Mouse (Mus musculus) myocyte (in vitro differentiated cells): ENCODE data around the gene Timm9. TPM values are rescaled to one million over a fixed set of nuclear protein-coding genes. Genes with fewer than 3 reads are reported as not detected.

Experiments
- H3K27me3 ChIP-seq: one replicate; pipeline ENCODE4 v1.6.1; 2011; ENCODE audit not compliant: control insufficient read depth, insufficient read depth, insufficient read length
- H3K36me3 ChIP-seq: one replicate; pipeline ENCODE4 v1.6.1; 2011; ENCODE audit not compliant: control insufficient read depth, insufficient read depth
- H3K4me2 ChIP-seq: one replicate; pipeline ENCODE4 v1.6.1; 2011; ENCODE audit warnings: low read depth, control low read depth
- H3K4me3 ChIP-seq: one replicate; pipeline ENCODE4 v1.5.1; 2011; ENCODE audit warnings: mild to moderate bottlenecking, control low read depth, moderate library complexity
- H3K79me2 ChIP-seq: one replicate; pipeline ENCODE4 v1.6.1; 2011; ENCODE audit not compliant: control insufficient read depth, insufficient read depth
- H3ac ChIP-seq: one replicate; pipeline ENCODE4 v1.6.1; 2011; ENCODE audit not compliant: control insufficient read depth, insufficient read length
- CEBPB ChIP-seq: IDR thresholded peaks from 2 replicates; pipeline ENCODE4 v1.6.1; 2011; ENCODE audit warnings: mild to moderate bottlenecking, moderate library complexity; ENCODE audit not compliant: poor library complexity, insufficient read depth, severe bottlenecking
- E2F4 ChIP-seq: IDR thresholded peaks from one replicate; pipeline ENCODE4 v1.6.1; 2011; ENCODE audit warnings: mild to moderate bottlenecking, control low read depth, moderate library complexity; ENCODE audit not compliant: insufficient read depth
- MAX ChIP-seq: IDR thresholded peaks from one replicate; pipeline ENCODE4 v1.6.1; 2011; ENCODE audit warnings: low read depth, mild to moderate bottlenecking, control low read depth
- MYOD1 ChIP-seq, 3 experiments: IDR thresholded peaks; one replicate each; pipeline ENCODE4 v1.6.1; 2011; ENCODE audit warnings: control low read depth in 2 of 3, low read depth in 2 of 3, mild to moderate bottlenecking in 2 of 3, moderate library complexity in 1 of 3; ENCODE audit not compliant: insufficient read length in 2 of 3, control insufficient read depth in 1 of 3
- MYOG ChIP-seq, 3 experiments: IDR thresholded peaks; one replicate each; pipeline ENCODE4 v1.6.1; 2011; ENCODE audit warnings: control low read depth in 2 of 3, low read depth in 2 of 3, mild to moderate bottlenecking in 2 of 3; ENCODE audit not compliant: insufficient read length in 2 of 3, control insufficient read depth in 1 of 3, insufficient read depth in 1 of 3
- POLR2A ChIP-seq: IDR thresholded peaks from one replicate; pipeline ENCODE4 v1.6.1; 2011; ENCODE audit warnings: low read depth, mild to moderate bottlenecking, control low read depth, moderate library complexity; ENCODE audit not compliant: insufficient read length
- POLR2AphosphoS2 ChIP-seq: IDR thresholded peaks from one replicate; pipeline ENCODE4 v1.6.1; 2011; ENCODE audit warnings: low read depth, control low read depth; ENCODE audit not compliant: insufficient read length
- REST ChIP-seq: IDR thresholded peaks from one replicate; pipeline ENCODE4 v1.6.1; 2011; ENCODE audit warnings: mild to moderate bottlenecking, control low read depth, moderate library complexity; ENCODE audit not compliant: insufficient read depth, insufficient read length
- SRF ChIP-seq: IDR thresholded peaks from one replicate; pipeline ENCODE4 v1.6.1; 2011; ENCODE audit warnings: low read depth; ENCODE audit not compliant: control insufficient read depth, insufficient read length
- TCF12 ChIP-seq: IDR thresholded peaks from one replicate; pipeline ENCODE4 v1.6.1; 2011; ENCODE audit warnings: mild to moderate bottlenecking, control low read depth; ENCODE audit not compliant: poor library complexity, insufficient read depth, severe bottlenecking
- TCF3 ChIP-seq: IDR thresholded peaks from one replicate; pipeline ENCODE4 v1.6.1; 2011; ENCODE audit warnings: low read depth, control low read depth; ENCODE audit not compliant: insufficient read length
- USF1 ChIP-seq: IDR thresholded peaks from one replicate; pipeline ENCODE4 v1.6.1; 2011; ENCODE audit warnings: low read depth, mild to moderate bottlenecking, control low read depth, moderate library complexity
- polyA plus RNA-seq: library from polyadenylated mRNA; unstranded; fragments of >200 nt; fragmentation: generic; extraction: Trizol; gene quantifications from one replicate; pipeline ENCODE4 v1.2.1, GENCODE M21; 2012; ENCODE audit warnings: missing spikeins

Gene Timm9
- polyA plus RNA-seq, 1 experiment: 38.0 TPM

DNA sequence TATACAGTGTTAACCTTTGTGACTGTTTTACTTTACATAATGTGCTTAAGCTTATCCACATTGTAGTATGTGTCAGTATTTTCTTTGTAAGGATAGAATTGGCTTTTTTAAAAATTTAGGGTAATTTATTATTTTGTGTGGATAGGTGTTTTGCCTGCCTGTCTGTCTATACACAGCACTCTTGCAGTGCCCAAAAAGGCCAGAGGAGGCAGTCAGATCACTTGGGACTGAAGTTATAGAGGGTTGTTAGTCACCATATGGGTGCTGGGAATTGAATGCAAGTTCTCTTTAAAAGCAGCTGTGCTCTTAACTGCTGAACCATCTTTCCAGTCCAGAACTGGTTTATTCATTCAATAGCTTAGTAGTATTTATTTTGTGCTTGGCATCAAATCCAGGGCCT lies 4.7 kb upstream of the Timm9 start:
- TF ChIP-seq MAX: no peak
- no peak for TF ChIP-seq POLR2AphosphoS2
- TF ChIP-seq MYOD1 (IDR thresholded peaks at IDR 0.05; ENCODE audit: control insufficient read depth in 1 of 3, insufficient read length in 2 of 3, low read depth in 2 of 3): no peak
- no peak for TF ChIP-seq CEBPB
- TF ChIP-seq TCF3: no peak
- no peak for TF ChIP-seq USF1
- TF ChIP-seq MYOG (IDR thresholded peaks at IDR 0.05; ENCODE audit: control insufficient read depth in 1 of 3, insufficient read depth in 1 of 3, insufficient read length in 2 of 3, low read depth in 2 of 3): no peak
- TF ChIP-seq POLR2A: no peak
- no peak for TF ChIP-seq REST
- no peak for TF ChIP-seq E2F4
- TF ChIP-seq TCF12: no peak
- no peak for TF ChIP-seq SRF

GRCm38 (mm10) chr12:71139258-71139828 lies 2.9 kb upstream of the Timm9 start:
- TF ChIP-seq USF1: no peak
- no peak for TF ChIP-seq TCF3
- no peak for TF ChIP-seq MAX
- no peak for TF ChIP-seq REST
- no peak for TF ChIP-seq E2F4
- TF ChIP-seq SRF: no peak
- TF ChIP-seq TCF12: no peak
- TF ChIP-seq CEBPB: no peak
- TF ChIP-seq MYOD1 (IDR thresholded peaks at IDR 0.05; ENCODE audit: control insufficient read depth in 1 of 3, insufficient read length in 2 of 3, low read depth in 2 of 3): no peak
- TF ChIP-seq POLR2A: no peak
- TF ChIP-seq POLR2AphosphoS2: no peak
- TF ChIP-seq MYOG (IDR thresholded peaks at IDR 0.05; ENCODE audit: control insufficient read depth in 1 of 3, insufficient read depth in 1 of 3, insufficient read length in 2 of 3, low read depth in 2 of 3): no peak
- Histone ChIP-seq H3ac (no peak overlapping the region), H3K27me3 (no peaks in the 10 kb centered on the region), H3K79me2 (peaks cover 38% of the 10 kb centered on the region), H3K4me3 (no peak overlapping the region), H3K4me2 (peak overlapping the region; percentile 93), H3K36me3 (peaks cover 27% of the 10 kb centered on the region)

More for the DNA sequence above, 4.7 kb upstream of the Timm9 start:
- Histone ChIP-seq H3ac (no peak overlapping the region), H3K27me3 (no peaks in the 10 kb centered on the region), H3K4me3 (no peak overlapping the region), H3K36me3 (peaks cover 24% of the 10 kb centered on the region), H3K79me2 (peaks cover 20% of the 10 kb centered on the region), H3K4me2 (no peak overlapping the region)

DNA sequence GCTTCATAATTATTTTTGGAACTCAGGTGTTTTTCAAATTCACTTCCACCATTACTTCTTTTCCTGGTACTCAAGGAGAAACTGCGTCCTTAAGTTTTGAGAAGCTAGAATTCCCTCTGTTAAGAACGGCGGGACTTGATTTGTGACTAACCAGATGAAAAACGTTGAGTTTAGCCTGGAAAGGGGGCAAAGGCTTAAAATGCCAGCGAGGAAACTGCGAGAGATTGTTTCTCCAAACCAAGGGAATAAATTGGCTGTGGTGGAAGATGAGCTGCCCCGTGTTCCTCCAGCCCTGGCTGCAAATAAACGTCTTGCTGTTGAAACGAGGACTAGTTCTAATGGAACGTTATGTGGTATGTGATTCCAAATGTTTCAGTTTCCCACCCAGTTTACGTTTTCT lies 1.2 kb upstream of the Timm9 start:
- H3K36me3 ChIP-seq: peaks cover 33% of the 10 kb centered on the region
- H3ac ChIP-seq: peak overlapping the region; percentile 39
- peaks cover 53% of the 10 kb centered on the region for H3K79me2 ChIP-seq
- H3K27me3 ChIP-seq: no peaks in the 10 kb centered on the region
- TF ChIP-seq CEBPB: no peak
- TF ChIP-seq TCF12: no peak
- no peak for TF ChIP-seq MYOD1 (IDR thresholded peaks at IDR 0.05; ENCODE audit: control insufficient read depth in 1 of 3, insufficient read length in 2 of 3, low read depth in 2 of 3)
- TF ChIP-seq USF1: no peak
- no peak for TF ChIP-seq POLR2A
- TF ChIP-seq POLR2AphosphoS2: no peak
- TF ChIP-seq MYOG (IDR thresholded peaks at IDR 0.05; ENCODE audit: control insufficient read depth in 1 of 3, insufficient read depth in 1 of 3, insufficient read length in 2 of 3, low read depth in 2 of 3): no peak
- no peak for TF ChIP-seq E2F4
- TF ChIP-seq TCF3: no peak
- TF ChIP-seq REST: no peak
- TF ChIP-seq MAX: no peak
- TF ChIP-seq SRF: no peak
- H3K4me3 ChIP-seq: peak overlapping the region; percentile 84
- H3K4me2 ChIP-seq: peak overlapping the region; percentile 93

DNA sequence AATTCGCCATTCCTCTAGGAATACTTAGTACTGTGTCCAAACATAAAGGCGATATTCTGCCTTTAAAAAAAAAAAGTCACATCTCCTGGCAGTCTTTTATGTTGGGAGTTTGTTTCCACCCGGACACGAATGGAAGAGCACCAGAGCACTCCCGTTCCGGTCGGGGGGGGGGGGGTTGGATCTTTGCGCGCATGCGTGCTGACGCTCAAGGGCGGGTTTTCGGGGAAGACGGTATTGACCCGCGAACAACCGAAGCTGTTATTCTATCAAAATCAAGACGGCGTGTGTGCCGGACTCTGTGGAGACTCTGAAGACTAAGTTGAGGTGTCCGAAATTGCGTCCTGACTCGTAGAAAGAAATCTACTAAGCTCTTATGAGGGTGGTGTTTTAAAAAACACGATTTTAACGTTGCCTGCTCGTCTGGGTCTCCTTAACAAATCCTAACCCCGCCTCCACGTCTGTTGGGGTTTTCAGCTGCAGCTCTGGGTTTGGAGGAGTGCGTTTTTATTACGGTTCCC lies 549 bp upstream of the Timm9 start:
- TF ChIP-seq TCF3 (no peak), MYOG (IDR thresholded peaks at IDR 0.05; ENCODE audit: control insufficient read depth in 1 of 3, insufficient read depth in 1 of 3, insufficient read length in 2 of 3, low read depth in 2 of 3) (no peak), MYOD1 (IDR thresholded peaks at IDR 0.05; ENCODE audit: control insufficient read depth in 1 of 3, insufficient read length in 2 of 3, low read depth in 2 of 3) (no peak), POLR2A (peak; percentile 54), E2F4 (peak; percentile 68), POLR2AphosphoS2 (no peak), CEBPB (no peak), REST (no peak), TCF12 (no peak), USF1 (no peak), MAX (no peak), SRF (no peak)
- H3K36me3 ChIP-seq: peaks cover 26% of the 10 kb centered on the region
- H3K79me2 ChIP-seq: peaks cover 58% of the 10 kb centered on the region
- H3K27me3 ChIP-seq: no peaks in the 10 kb centered on the region
- H3ac ChIP-seq: peak overlapping the region; percentile 39
- peak overlapping the region; percentile 93 for H3K4me2 ChIP-seq
- H3K4me3 ChIP-seq: peak overlapping the region; percentile 84

- Histone ChIP-seq H3K4me2 (peak overlapping the region; percentile 69), H3K36me3 (peaks cover 12% of the 10 kb centered on the region), H3K27me3 (no peaks in the 10 kb centered on the region), H3ac (peak overlapping the region; percentile 39), H3K79me2 (peaks cover 68% of the 10 kb centered on the region), H3K4me3 (peak overlapping the region; percentile 84)
- TF ChIP-seq E2F4 (no peak), REST (no peak), MYOD1 (IDR thresholded peaks at IDR 0.05; ENCODE audit: control insufficient read depth in 1 of 3, insufficient read length in 2 of 3, low read depth in 2 of 3) (no peak), TCF3 (no peak)
Measured at GRCm38 (mm10) chr12:71135581-71135980, 903 bp downstream of the Timm9 start.
